Mouse (Mus musculus) CH12.LX (cell line): Measurements from ENCODE around the gene Gm4707. TPM values are rescaled to one million over a fixed set of nuclear protein-coding genes. Genes with fewer than 3 reads are reported as not detected.

ENCODE experiments used
- DNase-seq: peaks from one replicate; pipeline ENCODE4 v3.0.0-alpha.2; 2013; ENCODE audit errors: extremely low read depth
- H3K27ac ChIP-seq: 2 replicates; pipeline ENCODE4 v1.5.1; 2012; ENCODE audit warnings: low read depth, mild to moderate bottlenecking, control low read depth, moderate library complexity; ENCODE audit not compliant: insufficient read depth
- H3K27me3 ChIP-seq: replicated peaks from 2 replicates; pipeline ENCODE3; 2012; ENCODE audit warnings: inconsistent platforms
- H3K36me3 ChIP-seq, 2 experiments: replicated peaks in 1 of 2; 2 replicates each; pipeline versions ENCODE3 to v1.6.1; 2012; ENCODE audit warnings: inconsistent platforms in 1 of 2, low read length in 1 of 2, mild to moderate bottlenecking in 1 of 2, mixed read lengths in 1 of 2, moderate library complexity in 1 of 2; ENCODE audit not compliant: control insufficient read depth in 1 of 2, insufficient read depth in 1 of 2
- H3K4me1 ChIP-seq, 2 experiments: 2 replicates each; pipeline ENCODE4 v1.6.1; 2012; ENCODE audit warnings: inconsistent platforms in 1 of 2, moderate library complexity in 1 of 2; ENCODE audit not compliant: insufficient read depth in 2 of 2, control insufficient read depth in 1 of 2
- H3K4me2 ChIP-seq: 2 replicates; pipeline ENCODE4 v1.6.1; 2012; ENCODE audit warnings: low read depth, mild to moderate bottlenecking, control low read depth; ENCODE audit not compliant: poor library complexity, insufficient read depth, severe bottlenecking
- H3K4me3 ChIP-seq, 3 experiments: fragments of 150-350 bp in 1 of 3; sonication (generic) in 1 of 3; replicated peaks in 1 of 3; 2 replicates each; pipeline versions ENCODE3 to v1.5.1; 2011 to 2012; ENCODE audit warnings: low read depth in 2 of 3, low read length in 2 of 3, mild to moderate bottlenecking in 2 of 3, moderate library complexity in 2 of 3, control low read depth in 1 of 3, improper control_type of control experiment in 1 of 3, inconsistent platforms in 1 of 3, mixed read lengths in 1 of 3; ENCODE audit not compliant: poor library complexity in 1 of 3
- H3K79me2 ChIP-seq: replicated peaks from 2 replicates; pipeline ENCODE4 v1.6.1; 2012; ENCODE audit warnings: mild to moderate bottlenecking, moderate library complexity; ENCODE audit not compliant: control insufficient read depth, poor library complexity, insufficient read depth, severe bottlenecking; ENCODE audit errors: extremely low read depth
- H3K9ac ChIP-seq: 2 replicates; pipeline ENCODE4 v1.6.1; 2012; ENCODE audit warnings: low read depth, mild to moderate bottlenecking, control low read depth, moderate library complexity; ENCODE audit not compliant: insufficient read depth
- H3K9me3 ChIP-seq: replicated peaks from 2 replicates; pipeline ENCODE3; 2012; ENCODE audit warnings: low read length, inconsistent platforms, mixed read lengths
- BHLHE40 ChIP-seq: IDR thresholded peaks from 2 replicates; pipeline ENCODE4 v1.6.1; 2011; ENCODE audit warnings: mild to moderate bottlenecking, low read depth, low read length, improper control_type of control experiment
- CHD1 ChIP-seq: IDR thresholded peaks from 2 replicates; pipeline ENCODE4 v1.6.1; 2012; ENCODE audit warnings: low read depth, low read length, improper control_type of control experiment, inconsistent platforms
- ELF1 ChIP-seq: IDR thresholded peaks from 2 replicates; pipeline ENCODE4 v1.6.1; 2014; ENCODE audit warnings: low read depth, mild to moderate bottlenecking, inconsistent platforms, low read length, improper control_type of control experiment
- EP300 ChIP-seq: IDR thresholded peaks from 2 replicates; pipeline ENCODE4 v1.6.1; 2011; ENCODE audit warnings: low read length, improper control_type of control experiment
- ETS1 ChIP-seq: conservative IDR thresholded peaks from 2 replicates; pipeline ENCODE4 v1.6.1; 2012; ENCODE audit warnings: low read depth, mild to moderate bottlenecking, inconsistent platforms, low read length, improper control_type of control experiment, moderate library complexity
- HCFC1 ChIP-seq: IDR thresholded peaks from 2 replicates; pipeline ENCODE4 v1.6.1; 2012; ENCODE audit warnings: low read depth, mild to moderate bottlenecking, inconsistent platforms, low read length, improper control_type of control experiment
- IRF4 ChIP-seq: IDR thresholded peaks from 2 replicates; pipeline ENCODE4 v1.6.1; 2014; ENCODE audit warnings: low read depth, mild to moderate bottlenecking, inconsistent platforms, low read length, improper control_type of control experiment
- JUN ChIP-seq: IDR thresholded peaks from 2 replicates; pipeline ENCODE4 v1.6.1; 2011; ENCODE audit warnings: low read depth, mild to moderate bottlenecking, low read length, improper control_type of control experiment, moderate library complexity; ENCODE audit not compliant: insufficient read depth
- JUND ChIP-seq: conservative IDR thresholded peaks from 2 replicates; pipeline ENCODE4 v1.6.1; 2011; ENCODE audit warnings: low read depth, low read length, improper control_type of control experiment
- MAFK ChIP-seq: IDR thresholded peaks from 2 replicates; pipeline ENCODE4 v1.6.1; 2011; ENCODE audit warnings: low read length, improper control_type of control experiment; ENCODE audit not compliant: insufficient replicate concordance
- MAX ChIP-seq: IDR thresholded peaks from 2 replicates; pipeline ENCODE4 v1.6.1; 2011; ENCODE audit warnings: low read length, improper control_type of control experiment
- MEF2A ChIP-seq: IDR thresholded peaks from 2 replicates; pipeline ENCODE4 v1.6.1; 2014; ENCODE audit warnings: low read depth, mild to moderate bottlenecking, inconsistent platforms, low read length, improper control_type of control experiment, borderline replicate concordance
- MXI1 ChIP-seq: IDR thresholded peaks from 2 replicates; pipeline ENCODE4 v1.6.1; 2011; ENCODE audit warnings: mild to moderate bottlenecking, low read depth, low read length, improper control_type of control experiment
- POLR2AphosphoS2 ChIP-seq: IDR thresholded peaks from 2 replicates; pipeline ENCODE4 v1.6.1; 2011; ENCODE audit warnings: low read depth, low read length, improper control_type of control experiment
- RCOR1 ChIP-seq: conservative IDR thresholded peaks from 2 replicates; pipeline ENCODE4 v1.6.1; 2012; ENCODE audit warnings: low read depth, mild to moderate bottlenecking, inconsistent platforms, low read length, improper control_type of control experiment
- SIN3A ChIP-seq: IDR thresholded peaks from 2 replicates; pipeline ENCODE4 v1.6.1; 2012; ENCODE audit warnings: low read length, improper control_type of control experiment, inconsistent platforms
- SMC3 ChIP-seq: IDR thresholded peaks from 2 replicates; pipeline ENCODE4 v1.6.1; 2011; ENCODE audit warnings: low read depth, low read length, improper control_type of control experiment
- TCF12 ChIP-seq: IDR thresholded peaks from 2 replicates; pipeline ENCODE4 v1.6.1; 2014; ENCODE audit warnings: low read depth, mild to moderate bottlenecking, inconsistent platforms, low read length, improper control_type of control experiment
- UBTF ChIP-seq: IDR thresholded peaks from 2 replicates; pipeline ENCODE4 v1.6.1; 2012; ENCODE audit warnings: low read depth, mild to moderate bottlenecking, inconsistent platforms, low read length, improper control_type of control experiment, moderate library complexity
- USF1 ChIP-seq: IDR thresholded peaks from 2 replicates; pipeline ENCODE4 v1.6.1; 2014; ENCODE audit warnings: low read depth, mild to moderate bottlenecking, inconsistent platforms, low read length, improper control_type of control experiment
- USF2 ChIP-seq: conservative IDR thresholded peaks from 2 replicates; pipeline ENCODE4 v1.6.1; 2011; ENCODE audit warnings: low read depth, low read length, improper control_type of control experiment
- ZC3H11A ChIP-seq: IDR thresholded peaks from 2 replicates; pipeline ENCODE4 v1.6.1; 2012; ENCODE audit warnings: low read depth, mild to moderate bottlenecking, inconsistent platforms, low read length, improper control_type of control experiment
- dilution Hi-C: fragments of 300-500 bp; cut with MboI; formaldehyde crosslinking; loops from 2 replicates; pipeline ENCODE4 v1.14.3; 2020; ENCODE audit warnings: low sequenced_read_pairs; ENCODE audit not compliant: extremely low pct_unique_long_range_greater_than_20kb, extremely low pct_ligation_motif_present
- in situ Hi-C: fragments of 300-500 bp; cut with MboI; formaldehyde crosslinking; loops from 3 replicates; pipeline ENCODE4 v1.14.3; 2019; ENCODE audit warnings: low sequenced_read_pairs, low pct_ligation_motif_present, low pct_unique_long_range_greater_than_20kb, mixed read lengths
- polyA plus RNA-seq: library from polyadenylated mRNA; unstranded; fragments of >175 nt; gene quantifications from 2 replicates; pipeline ENCODE4 v1.2.1, GENCODE M21; 2012; ENCODE audit warnings: low read depth; ENCODE audit not compliant: insufficient read length
- total RNA-seq, 2 experiments: library from RNA; depleted of rRNA; stranded (reverse); fragments of 300-350 nt in 1 of 2; fragments of >200 nt in 1 of 2; gene quantifications; 2 replicates each; pipeline ENCODE4 v1.2.3; 2012 to 2014

Gm4707 gene
- total and polyA plus RNA-seq, 3 experiments, result 0.33 to 1.5 (median 1.1) TPM

- Histone ChIP-seq H3K27me3 (no peaks in the 10 kb centered on the region), H3K4me1 (peaks cover 0 to 29% of the 10 kb centered on the region in 2 experiments; a peak in 3 of 4 replicates), H3K27ac (peak overlapping the region; percentile 86), H3K9ac (peak overlapping the region; percentile 70), H3K4me2 (peak overlapping the region; percentile 66), H3K9me3 (peaks cover 16% of the 10 kb centered on the region), H3K4me3 (peak overlapping the region; percentile 35 to 57 (median 53)), H3K36me3 (peaks cover 2% of the 10 kb centered on the region in 2 experiments), H3K79me2 (no peaks in the 10 kb centered on the region)
- peak; percentile 74 for DNase-seq
- TF ChIP-seq SIN3A (no peak), BHLHE40 (peak; percentile 81), MAFK (0 out of 2 replicates have a peak, but pooled peaks have one; percentile 22), ELF1 (peak; percentile 13; the same call in 1 of the 2 replicates), HCFC1 (peak; percentile 9; the same call in 1 of the 2 replicates), IRF4 (peak; percentile 95), TCF12 (peak; percentile 60), ETS1 (peak; percentile 84), MEF2A (peak; percentile 96), MAX (peak; percentile 42; the same call in 1 of the 2 replicates), MXI1 (peak; percentile 65; the same call in 1 of the 2 replicates), USF1 (no peak), EP300 (peak; percentile 79), USF2 (no peak)
- in situ Hi-C loops (no loop called here), dilution Hi-C loops (no loop called here)
These were observed 26.1 kb upstream of the Gm4707 start for GRCm38 (mm10) chr17:71485791-71486230.

GRCm38 (mm10) chr17:71484711-71485110, 25.0 kb upstream of the Gm4707 start:
- Histone ChIP-seq H3K9ac (0 out of 2 replicates have a peak overlapping the region, but pooled peaks have one; percentile 70), H3K27ac (peak overlapping the region; percentile 86; the same call in 1 of the 2 replicates), H3K4me3 (no peak overlapping the region), H3K27me3 (no peaks in the 10 kb centered on the region), H3K79me2 (no peaks in the 10 kb centered on the region), H3K4me2 (peak overlapping the region; percentile 66), H3K4me1 (peaks cover 4 to 34% of the 10 kb centered on the region in 2 experiments; a peak in 3 of 4 replicates), H3K36me3 (peaks cover 2% of the 10 kb centered on the region in 2 experiments), H3K9me3 (peaks cover 15% of the 10 kb centered on the region)
- dilution Hi-C loops, result no loop called here
- in situ Hi-C loops, result no loop called here
- TF ChIP-seq CHD1 (no peak), UBTF (no peak), POLR2AphosphoS2 (no peak), SMC3 (no peak), JUND (no peak), JUN (no peak), ZC3H11A (no peak), ETS1 (no peak), RCOR1 (no peak)
- no peak for DNase-seq
